Mouse (Mus musculus) stomach, embryonic 16.5 days (tissue): ENCODE measurements around the gene Gm49320. TPM values are rescaled to one million over a fixed set of nuclear protein-coding genes. Genes with fewer than 3 reads are reported as not detected.

Experiments
- ATAC-seq: fragments of 200-750 bp; cut with Nextera tagmentation; 2 replicates; pipeline ENCODE4 v1.8.0; 2017; ENCODE audit warnings: moderate number of reproducible peaks, moderate TSS enrichment; ENCODE audit not compliant: insufficient read depth, low FRiP score
- H3K27ac ChIP-seq: fragments of 300-500 bp; sonication (generic); 2 replicates; pipeline ENCODE4 v1.5.1; 2014; ENCODE audit warnings: low read length
- H3K27me3 ChIP-seq: fragments of 300-500 bp; sonication (generic); 2 replicates; pipeline ENCODE4 v1.6.1; 2014; ENCODE audit warnings: low read length, control low read depth, mixed read lengths; ENCODE audit not compliant: control insufficient read depth, insufficient read depth
- H3K36me3 ChIP-seq: fragments of 300-500 bp; sonication (generic); 2 replicates; pipeline ENCODE4 v1.6.1; 2014; ENCODE audit warnings: low read length; ENCODE audit not compliant: control insufficient read depth, insufficient read depth
- H3K4me1 ChIP-seq: fragments of 300-500 bp; sonication (generic); 2 replicates; pipeline ENCODE4 v1.6.1; 2014; ENCODE audit warnings: low read length, control low read depth, mixed read lengths; ENCODE audit not compliant: control insufficient read depth, insufficient read depth
- H3K4me2 ChIP-seq: fragments of 300-500 bp; sonication (generic); 2 replicates; pipeline ENCODE4 v1.6.1; 2014; ENCODE audit warnings: low read depth, low read length, mixed read lengths
- H3K4me3 ChIP-seq: fragments of 300-500 bp; sonication (generic); replicated peaks from 2 replicates; pipeline ENCODE4 v1.5.1; 2014; ENCODE audit warnings: mild to moderate bottlenecking, low read length
- H3K9ac ChIP-seq: fragments of 300-500 bp; sonication (generic); 2 replicates; pipeline ENCODE4 v1.6.1; 2014; ENCODE audit warnings: low read length
- H3K9me3 ChIP-seq: fragments of 300-500 bp; sonication (generic); replicated peaks from 2 replicates; pipeline ENCODE4 v1.6.1; 2016; ENCODE audit warnings: low read length, control low read depth; ENCODE audit not compliant: control insufficient read depth
- WGBS: fragments of 180-500 bp; shearing (Covaris S2); extraction: QIAGEN DNeasy Blood & Tissue Kit; methylation state at CpG from one replicate; pipeline ENCODE4 v1.1.7; 2014; 5-methylcytosine and 5-hydroxymethylcytosine counted together
- polyA plus RNA-seq: library from polyadenylated mRNA; unstranded; fragments of >200 nt; fragmentation: Nextera tagmentation; extraction: Ambion mirVana; gene quantifications from 2 replicates; pipeline ENCODE4 v1.2.1, GENCODE M21; 2015

Gene Gm49320
- polyA plus RNA-seq, 1 experiment from 2014 or later = 0.79 TPM

GRCm38 (mm10) chr8:4216791-4217621 lies 21.7 kb upstream of the Gm49320 start, which contains the start of gene Prr36:
TSS of gene Prr36 (minus strand) at chr8:4217459.
- peaks cover 14% of the 10 kb centered on the region for H3K4me1 ChIP-seq
- ATAC-seq = peak; percentile 14; the same call in 1 of the 2 replicates
- peak within 1 kb of the TSS; percentile 50 for H3K4me3 ChIP-seq
- peak within 1 kb of the TSS; percentile 66 for H3K9ac ChIP-seq
- peak within 1 kb of the TSS; percentile 64 for H3K4me2 ChIP-seq
- no peaks in the 10 kb centered on the region for H3K9me3 ChIP-seq
- 2% methylated on average over 44 of the region's 44 CpGs for WGBS
- H3K27me3 ChIP-seq = peaks cover 20% of the 10 kb centered on the region; the same call in 1 of the 2 replicates
- no peaks in the 10 kb centered on the region for H3K36me3 ChIP-seq
- no peak within 1 kb of the TSS for H3K27ac ChIP-seq

GRCm38 (mm10) chr8:4219617-4220016 lies 19.0 kb upstream of the Gm49320 start:
- no peaks in the 10 kb centered on the region for H3K9me3 ChIP-seq
- H3K4me2 ChIP-seq = no peak overlapping the region
- no peaks in the 10 kb centered on the region for H3K36me3 ChIP-seq
- ATAC-seq = no peak
- H3K9ac ChIP-seq = no peak overlapping the region
- 0 out of 2 replicates have a peak, but pooled peaks cover under 1% of the 10 kb centered on the region for H3K4me1 ChIP-seq
- H3K27me3 ChIP-seq = peaks cover 20% of the 10 kb centered on the region; the same call in 1 of the 2 replicates
- 89% methylated on average over 3 of the region's 3 CpGs for WGBS
- H3K27ac ChIP-seq = no peak overlapping the region
- no peak overlapping the region for H3K4me3 ChIP-seq

- no peak for ATAC-seq
- 0 out of 2 replicates have a peak, but pooled peaks cover 4% of the 10 kb centered on the region for H3K4me1 ChIP-seq
- no peak overlapping the region for H3K4me2 ChIP-seq
- peaks cover 14% of the 10 kb centered on the region; the same call in 1 of the 2 replicates for H3K27me3 ChIP-seq
- H3K9me3 ChIP-seq = no peaks in the 10 kb centered on the region
- H3K27ac ChIP-seq = no peak overlapping the region
- H3K36me3 ChIP-seq = no peaks in the 10 kb centered on the region
- H3K4me3 ChIP-seq = no peak overlapping the region
- no peak overlapping the region for H3K9ac ChIP-seq
These were observed 16.6 kb upstream of the Gm49320 start for GRCm38 (mm10) chr8:4222059-4222458.

GRCm38 (mm10) chr8:4226323-4226722 lies 12.3 kb upstream of the Gm49320 start:
- H3K9ac ChIP-seq = peak overlapping the region; percentile 75
- H3K27me3 ChIP-seq = peaks cover 6% of the 10 kb centered on the region; the same call in 1 of the 2 replicates
- ATAC-seq = peak; percentile 16; the same call in 1 of the 2 replicates
- H3K9me3 ChIP-seq = no peaks in the 10 kb centered on the region
- H3K27ac ChIP-seq = no peak overlapping the region
- H3K36me3 ChIP-seq = no peaks in the 10 kb centered on the region
- 0 out of 2 replicates have a peak, but pooled peaks cover 4% of the 10 kb centered on the region for H3K4me1 ChIP-seq
- WGBS = 29% methylated on average over 4 of the region's 4 CpGs
- H3K4me3 ChIP-seq = peak overlapping the region; percentile 51
- peak overlapping the region; percentile 62 for H3K4me2 ChIP-seq

- Histone ChIP-seq H3K9ac (peak within 1 kb of the TSS; percentile 75), H3K27ac (no peak within 1 kb of the TSS)
These were observed 11.8 kb upstream of the Gm49320 start, which contains the start of gene Lrrc8e for GRCm38 (mm10) chr8:4226739-4227347. TSS of gene Lrrc8e (plus strand) at chr8:4226827.

GRCm38 (mm10) chr8:4227919-4228318 lies 10.7 kb upstream of the Gm49320 start:
- Histone ChIP-seq H3K4me1 (0 out of 2 replicates have a peak, but pooled peaks cover 4% of the 10 kb centered on the region), H3K27ac (no peak overlapping the region), H3K9ac (no peak overlapping the region), H3K27me3 (peaks cover 6% of the 10 kb centered on the region; the same call in 1 of the 2 replicates), H3K4me3 (no peak overlapping the region), H3K4me2 (no peak overlapping the region), H3K36me3 (no peaks in the 10 kb centered on the region), H3K9me3 (no peaks in the 10 kb centered on the region)
- 89% methylated on average over 4 of the region's 4 CpGs for WGBS
- no peak for ATAC-seq

More at GRCm38 (mm10) chr8:4226739-4227347, 11.8 kb upstream of the Gm49320 start, which contains the start of gene Lrrc8e:
- Histone ChIP-seq H3K27me3 (peaks cover 6% of the 10 kb centered on the region; the same call in 1 of the 2 replicates), H3K36me3 (no peaks in the 10 kb centered on the region), H3K4me3 (peak within 1 kb of the TSS; percentile 51), H3K4me2 (peak within 1 kb of the TSS; percentile 62), H3K4me1 (0 out of 2 replicates have a peak, but pooled peaks cover 4% of the 10 kb centered on the region), H3K9me3 (no peaks in the 10 kb centered on the region)
- ATAC-seq = peak; percentile 87
- WGBS = 6% methylated on average over 33 of the region's 33 CpGs

GRCm38 (mm10) chr8:4229784-4230183 lies 8.9 kb upstream of the Gm49320 start:
- peaks cover 6% of the 10 kb centered on the region; the same call in 1 of the 2 replicates for H3K27me3 ChIP-seq
- WGBS = 69% methylated on average over 5 of the region's 5 CpGs
- no peak overlapping the region for H3K4me3 ChIP-seq
- no peak overlapping the region for H3K27ac ChIP-seq
- no peak for ATAC-seq
- 0 out of 2 replicates have a peak, but pooled peaks cover 4% of the 10 kb centered on the region for H3K4me1 ChIP-seq
- H3K9me3 ChIP-seq = no peaks in the 10 kb centered on the region
- H3K9ac ChIP-seq = no peak overlapping the region
- H3K36me3 ChIP-seq = no peaks in the 10 kb centered on the region
- H3K4me2 ChIP-seq = no peak overlapping the region

- H3K9ac ChIP-seq = peak overlapping the region; percentile 50
- 0 out of 2 replicates have a peak, but pooled peaks cover 4% of the 10 kb centered on the region for H3K4me1 ChIP-seq
- peak; percentile 57; the same call in 1 of the 2 replicates for ATAC-seq
- no peaks in the 10 kb centered on the region for H3K9me3 ChIP-seq
- H3K27ac ChIP-seq = peak overlapping the region; percentile 66
- H3K4me2 ChIP-seq = peak overlapping the region; percentile 21; the same call in 1 of the 2 replicates
- peaks cover 6% of the 10 kb centered on the region; the same call in 1 of the 2 replicates for H3K27me3 ChIP-seq
- H3K36me3 ChIP-seq = no peaks in the 10 kb centered on the region
- H3K4me3 ChIP-seq = 0 out of 2 replicates have a peak overlapping the region, but pooled peaks have one; percentile 4
- WGBS = 56% methylated on average over 10 of the region's 10 CpGs
These were observed 7.9 kb upstream of the Gm49320 start for GRCm38 (mm10) chr8:4230612-4231351.
